Mouse (Mus musculus): ENCODE data around the gene Macrod1. TPM values are rescaled to one million over a fixed set of nuclear protein-coding genes. Genes with fewer than 3 reads are reported as not detected.

The Macrod1 gene
- total and polyA plus RNA-seq, 3 experiments, result 0.60 TPM; not detected in 2

DNA sequence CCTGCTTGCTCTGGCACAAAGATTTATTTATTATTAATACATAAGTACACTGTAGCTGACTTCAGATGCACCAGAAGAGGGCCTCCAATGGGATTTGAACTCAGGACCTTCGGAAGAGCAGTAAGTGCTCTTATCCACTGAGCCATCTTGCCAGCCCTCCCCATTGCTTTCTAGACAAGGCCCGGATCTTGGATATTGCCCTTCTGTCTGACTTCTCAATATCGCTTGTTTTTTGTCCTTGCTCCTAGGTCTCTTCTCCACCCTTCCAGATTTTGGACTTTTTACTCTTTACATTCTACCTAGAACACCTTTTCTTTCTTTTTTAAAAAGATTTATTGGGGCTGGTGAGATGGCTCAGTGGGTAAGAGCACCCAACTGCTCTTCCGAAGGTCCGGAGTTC lies 162.1 kb downstream of the Macrod1 start:
- no peak overlapping the region; the same call in 1 of the 2 replicates for H3K4me3 ChIP-seq (ENCODE audit: low read depth, low read length)
- TF ChIP-seq GATA1 (IDR thresholded peaks at IDR 0.05; ENCODE audit: borderline replicate concordance, low read length), result no peak
- no peak for TF ChIP-seq GATA2 (IDR thresholded peaks at IDR 0.05; ENCODE audit: borderline replicate concordance, low read depth, low read length)
- TF ChIP-seq TAL1 (conservative IDR thresholded peaks at IDR 0.05; ENCODE audit: low read depth, low read length), result no peak
- no peak for TF ChIP-seq CTCF (IDR thresholded peaks at IDR 0.05; ENCODE audit: low read depth, low read length)
- no peak for TF ChIP-seq POLR2AphosphoS5 (IDR thresholded peaks at IDR 0.05; ENCODE audit: insufficient replicate concordance, low read depth, low read length)
- H3K27me3 ChIP-seq (ENCODE audit: insufficient read depth, low read length), result no peaks in the 10 kb centered on the region
- ATAC-seq (ENCODE audit: extremely low read depth, insufficient number of reproducible peaks, low FRiP score, poor library complexity, severe bottlenecking), result no peak
- H3K36me3 ChIP-seq (replicated peaks), result peaks cover 32% of the 10 kb centered on the region
- DNase-seq (ENCODE audit: low spot score), result no peak
- 0 out of 2 replicates have a peak, but pooled peaks cover 5% of the 10 kb centered on the region for H3K9me3 ChIP-seq (replicated peaks)
- peaks cover 35% of the 10 kb centered on the region for H3K4me1 ChIP-seq (ENCODE audit: insufficient read depth, low read depth, low read length)

DNA sequence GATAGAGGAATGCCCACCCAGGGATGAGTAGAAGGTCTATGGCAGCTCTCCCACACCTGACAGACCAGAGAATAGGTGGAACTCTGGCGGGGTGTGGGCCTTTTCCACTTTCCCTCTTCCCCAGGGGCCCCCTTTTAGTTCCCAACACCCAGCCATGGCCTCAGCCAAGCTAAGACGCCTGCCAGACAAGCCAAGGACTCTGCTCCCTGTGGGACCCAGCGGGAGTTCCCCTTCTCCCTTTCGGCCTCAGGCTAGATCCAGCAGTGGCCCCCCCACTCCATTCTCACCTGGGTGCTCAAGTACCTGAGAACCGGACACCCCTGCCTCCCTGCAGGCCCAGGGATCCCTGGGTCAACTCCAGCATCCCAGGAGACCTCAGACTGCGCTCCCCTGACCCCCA lies 165.6 kb downstream of the Macrod1 start:
- 0 out of 2 replicates have a peak, but pooled peaks cover 5% of the 10 kb centered on the region for H3K9me3 ChIP-seq (replicated peaks)
- no peaks in the 10 kb centered on the region for H3K27me3 ChIP-seq (ENCODE audit: insufficient read depth, low read length)
- no peak overlapping the region for H3K4me3 ChIP-seq (ENCODE audit: low read depth, low read length)
- ATAC-seq (ENCODE audit: extremely low read depth, insufficient number of reproducible peaks, low FRiP score, poor library complexity, severe bottlenecking), result no peak
- DNase-seq (ENCODE audit: low spot score), result no peak
- TF ChIP-seq GATA1 (IDR thresholded peaks at IDR 0.05; ENCODE audit: borderline replicate concordance, low read length) (no peak), CTCF (IDR thresholded peaks at IDR 0.05; ENCODE audit: low read depth, low read length) (no peak), POLR2AphosphoS5 (IDR thresholded peaks at IDR 0.05; ENCODE audit: insufficient replicate concordance, low read depth, low read length) (no peak), TAL1 (conservative IDR thresholded peaks at IDR 0.05; ENCODE audit: low read depth, low read length) (no peak), GATA2 (IDR thresholded peaks at IDR 0.05; ENCODE audit: borderline replicate concordance, low read depth, low read length) (no peak)
- H3K36me3 ChIP-seq (replicated peaks), result peaks cover 31% of the 10 kb centered on the region
- H3K4me1 ChIP-seq (ENCODE audit: insufficient read depth, low read depth, low read length), result peaks cover 28% of the 10 kb centered on the region

DNA sequence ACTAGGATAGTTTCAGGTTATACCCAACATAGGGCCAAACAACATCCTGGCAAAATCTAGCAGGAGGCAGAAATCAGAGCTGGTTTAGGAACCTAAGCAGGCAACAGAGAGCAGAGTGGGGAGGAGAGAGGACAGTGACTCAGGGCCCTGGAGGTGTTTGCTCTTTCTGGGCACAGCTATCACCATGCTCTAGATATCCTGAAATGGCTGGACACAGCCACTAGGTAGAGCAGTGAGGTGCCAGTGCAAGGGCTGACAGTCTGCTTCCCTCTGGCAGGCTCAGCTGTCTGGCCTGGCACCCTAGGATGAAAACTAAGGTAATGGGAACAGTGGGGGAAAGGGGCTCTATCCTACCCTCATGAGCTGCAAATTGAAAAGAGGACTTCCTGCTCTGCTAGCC lies 166.9 kb downstream of the Macrod1 start:
- Histone ChIP-seq H3K4me3 (ENCODE audit: low read depth, low read length) (no peak overlapping the region), H3K36me3 (replicated peaks) (peaks cover 44% of the 10 kb centered on the region), H3K4me1 (ENCODE audit: insufficient read depth, low read depth, low read length) (peaks cover 32% of the 10 kb centered on the region), H3K9me3 (replicated peaks) (0 out of 2 replicates have a peak, but pooled peaks cover 5% of the 10 kb centered on the region), H3K27me3 (ENCODE audit: insufficient read depth, low read length) (no peaks in the 10 kb centered on the region)
- DNase-seq (ENCODE audit: low spot score) (no peak), ATAC-seq (ENCODE audit: extremely low read depth, insufficient number of reproducible peaks, low FRiP score, poor library complexity, severe bottlenecking) (no peak)
- TF ChIP-seq GATA2 (IDR thresholded peaks at IDR 0.05; ENCODE audit: borderline replicate concordance, low read depth, low read length) (no peak), TAL1 (conservative IDR thresholded peaks at IDR 0.05; ENCODE audit: low read depth, low read length) (no peak), GATA1 (IDR thresholded peaks at IDR 0.05; ENCODE audit: borderline replicate concordance, low read length) (no peak), CTCF (IDR thresholded peaks at IDR 0.05; ENCODE audit: low read depth, low read length) (no peak), POLR2AphosphoS5 (IDR thresholded peaks at IDR 0.05; ENCODE audit: insufficient replicate concordance, low read depth, low read length) (no peak; the same call in 1 of the 2 replicates)

DNA sequence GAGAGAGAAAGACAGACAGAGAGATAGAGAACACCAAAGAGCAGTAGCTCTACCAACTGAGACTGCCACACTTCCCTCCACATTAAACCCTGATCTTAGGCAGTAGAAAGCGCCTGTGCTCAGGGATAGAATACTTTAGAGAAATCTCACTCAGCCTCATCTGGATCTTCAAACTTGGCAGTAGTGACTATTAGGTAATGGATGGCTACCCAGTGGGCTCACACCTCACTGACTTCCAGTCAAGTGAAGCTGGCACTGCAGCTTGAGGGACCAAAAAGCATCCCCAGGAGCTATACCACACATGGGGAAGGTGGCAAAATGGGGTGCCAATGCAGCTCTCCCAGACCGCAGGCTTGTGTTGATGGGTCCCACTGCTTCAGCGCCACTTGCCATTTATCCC lies 167.6 kb downstream of the Macrod1 start:
- H3K27me3 ChIP-seq (ENCODE audit: insufficient read depth, low read length), result no peaks in the 10 kb centered on the region
- H3K4me1 ChIP-seq (ENCODE audit: insufficient read depth, low read depth, low read length), result peaks cover 28% of the 10 kb centered on the region
- peaks cover 51% of the 10 kb centered on the region for H3K36me3 ChIP-seq (replicated peaks)
- 0 out of 2 replicates have a peak, but pooled peaks cover 5% of the 10 kb centered on the region for H3K9me3 ChIP-seq (replicated peaks)
- DNase-seq (ENCODE audit: low spot score) (no peak), ATAC-seq (ENCODE audit: extremely low read depth, insufficient number of reproducible peaks, low FRiP score, poor library complexity, severe bottlenecking) (no peak)
- H3K4me3 ChIP-seq (ENCODE audit: low read depth, low read length), result no peak overlapping the region
- TF ChIP-seq GATA1 (IDR thresholded peaks at IDR 0.05; ENCODE audit: borderline replicate concordance, low read length) (no peak), POLR2AphosphoS5 (IDR thresholded peaks at IDR 0.05; ENCODE audit: insufficient replicate concordance, low read depth, low read length) (no peak), TAL1 (conservative IDR thresholded peaks at IDR 0.05; ENCODE audit: low read depth, low read length) (no peak), CTCF (IDR thresholded peaks at IDR 0.05; ENCODE audit: low read depth, low read length) (no peak), GATA2 (IDR thresholded peaks at IDR 0.05; ENCODE audit: borderline replicate concordance, low read depth, low read length) (no peak)

DNA sequence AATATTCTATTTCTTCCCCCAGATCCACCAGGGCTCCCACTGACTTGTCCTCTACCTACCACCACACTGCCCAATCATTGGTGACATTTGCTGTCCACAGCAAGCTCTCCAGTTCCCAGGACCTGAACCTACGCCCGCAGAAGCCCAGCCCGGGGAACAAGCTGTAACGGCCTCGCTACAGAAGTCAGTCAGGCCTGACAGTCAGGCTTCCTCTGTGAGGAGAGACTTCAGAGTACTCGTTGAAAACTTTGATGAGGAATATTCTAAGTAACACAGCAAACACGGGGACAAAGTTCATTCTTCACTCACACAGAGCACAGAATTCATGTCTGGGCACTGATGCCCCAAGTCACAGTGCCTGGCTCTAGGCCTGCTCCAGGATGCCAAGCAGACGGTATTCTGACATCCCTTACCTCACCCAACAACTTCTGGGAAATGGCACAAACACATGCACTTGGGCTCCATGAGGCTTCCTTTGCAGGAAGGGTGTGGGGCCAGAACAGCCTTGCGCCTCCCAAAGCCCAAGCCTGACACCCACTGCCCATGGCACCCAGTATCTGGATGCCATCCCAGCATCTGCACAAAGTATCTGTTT lies 168.6 kb downstream of the Macrod1 start:
- no peak overlapping the region for H3K4me3 ChIP-seq (ENCODE audit: low read depth, low read length)
- no peak for DNase-seq (ENCODE audit: low spot score)
- no peak for ATAC-seq (ENCODE audit: extremely low read depth, insufficient number of reproducible peaks, low FRiP score, poor library complexity, severe bottlenecking)
- TF ChIP-seq POLR2AphosphoS5 (IDR thresholded peaks at IDR 0.05; ENCODE audit: insufficient replicate concordance, low read depth, low read length), result no peak
- no peak for TF ChIP-seq CTCF (IDR thresholded peaks at IDR 0.05; ENCODE audit: low read depth, low read length)
- no peak for TF ChIP-seq GATA2 (IDR thresholded peaks at IDR 0.05; ENCODE audit: borderline replicate concordance, low read depth, low read length)
- TF ChIP-seq GATA1 (IDR thresholded peaks at IDR 0.05; ENCODE audit: borderline replicate concordance, low read length), result no peak
- no peak for TF ChIP-seq TAL1 (conservative IDR thresholded peaks at IDR 0.05; ENCODE audit: low read depth, low read length)
- no peaks in the 10 kb centered on the region for H3K27me3 ChIP-seq (ENCODE audit: insufficient read depth, low read length)
- peaks cover 60% of the 10 kb centered on the region for H3K36me3 ChIP-seq (replicated peaks)
- peaks cover 28% of the 10 kb centered on the region for H3K4me1 ChIP-seq (ENCODE audit: insufficient read depth, low read depth, low read length)
- H3K9me3 ChIP-seq (replicated peaks), result 0 out of 2 replicates have a peak, but pooled peaks cover 5% of the 10 kb centered on the region

DNA sequence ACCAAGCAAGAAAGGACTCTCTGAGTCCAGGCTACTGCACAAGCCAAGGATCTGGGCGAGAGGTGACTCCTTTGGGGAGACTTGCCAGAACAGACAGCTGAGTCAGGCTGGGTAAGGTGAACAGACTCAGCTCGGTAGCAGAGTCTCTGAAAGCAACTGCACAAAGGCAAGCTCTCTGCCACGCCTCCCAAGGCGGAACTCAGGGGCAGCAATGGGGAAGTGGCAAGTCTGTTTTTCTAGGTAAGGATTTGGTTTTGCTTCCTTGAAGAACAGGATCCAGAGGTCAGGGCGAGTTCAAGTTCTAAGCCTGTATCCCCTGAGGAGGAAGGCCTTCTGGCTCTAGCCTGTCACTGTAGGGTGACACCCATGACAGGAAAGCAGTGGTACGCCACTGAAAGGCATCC lies 169.9 kb downstream of the Macrod1 start:
- ATAC-seq (ENCODE audit: extremely low read depth, insufficient number of reproducible peaks, low FRiP score, poor library complexity, severe bottlenecking), result no peak; the same call in 1 of the 2 replicates
- H3K27me3 ChIP-seq (ENCODE audit: insufficient read depth, low read length), result no peaks in the 10 kb centered on the region
- DNase-seq (ENCODE audit: low spot score), result peak; percentile 45
- no peak for TF ChIP-seq POLR2AphosphoS5 (IDR thresholded peaks at IDR 0.05; ENCODE audit: insufficient replicate concordance, low read depth, low read length)
- TF ChIP-seq GATA1 (IDR thresholded peaks at IDR 0.05; ENCODE audit: borderline replicate concordance, low read length), result no peak
- TF ChIP-seq TAL1 (conservative IDR thresholded peaks at IDR 0.05; ENCODE audit: low read depth, low read length), result no peak
- 0 out of 2 replicates have a peak, but pooled peaks cover 5% of the 10 kb centered on the region for H3K9me3 ChIP-seq (replicated peaks)
- peaks cover 28% of the 10 kb centered on the region for H3K4me1 ChIP-seq (ENCODE audit: insufficient read depth, low read depth, low read length)
- peaks cover 73% of the 10 kb centered on the region for H3K36me3 ChIP-seq (replicated peaks)
- H3K4me3 ChIP-seq (ENCODE audit: low read depth, low read length), result peak overlapping the region; percentile 43; the same call in 1 of the 2 replicates
